Mouse (Mus musculus) liver, adult 2 months (tissue): ENCODE measurements around the gene Dsp.

Experiments used
- CTCF ChIP-seq: fragments of 200-500 bp; IDR thresholded peaks from 2 replicates; pipeline ENCODE4 v1.5.1; 2011; ENCODE audit warnings: low read depth, low read length, control low read depth
- POLR2A ChIP-seq: fragments of 200-500 bp; IDR thresholded peaks from 2 replicates; pipeline ENCODE4 v1.6.1; 2011; ENCODE audit warnings: low read length, control low read depth; ENCODE audit not compliant: insufficient read depth; ENCODE audit errors: extremely low read depth

DNA sequence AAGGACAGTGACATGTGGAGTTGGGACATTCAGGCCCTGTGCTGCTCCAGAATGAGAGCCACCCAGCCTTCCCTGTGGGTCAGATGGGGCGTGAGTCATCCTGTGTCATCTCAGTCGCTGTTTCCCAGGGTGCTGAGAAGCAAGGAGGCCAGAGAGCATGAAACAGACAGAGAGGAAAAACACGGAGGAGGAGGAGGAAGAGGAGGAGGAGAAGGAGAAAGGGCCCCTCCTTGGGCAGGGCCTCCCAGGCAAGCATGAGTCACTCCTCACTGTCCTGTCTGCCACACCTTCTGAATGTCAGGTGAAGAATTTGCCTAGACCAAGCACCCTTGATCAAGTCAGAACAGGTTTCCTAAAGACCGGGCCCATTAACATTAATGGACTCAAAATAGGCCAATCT is 27.4 kb upstream of the Dsp start:
- TF ChIP-seq CTCF, result no peak
- TF ChIP-seq POLR2A, result no peak
